Mouse (Mus musculus) C2C12 (cell line): ENCODE results near the gene Adcyap1r1. TPM values are rescaled to one million over a fixed set of nuclear protein-coding genes. Genes with fewer than 3 reads are reported as not detected.
A peak's percentile ranks its signal among the peaks of the same experiment; 100 is the strongest.

Experiments used
- H3K27me3 ChIP-seq: one replicate; pipeline ENCODE4 v1.6.1; 2011; ENCODE audit not compliant: control insufficient read depth, insufficient read depth, insufficient read length
- H3K36me3 ChIP-seq: one replicate; pipeline ENCODE4 v1.6.1; 2011; ENCODE audit not compliant: control insufficient read depth, insufficient read depth
- H3K4me3 ChIP-seq: one replicate; pipeline ENCODE4 v1.5.1; 2011; ENCODE audit warnings: mild to moderate bottlenecking, control low read depth; ENCODE audit not compliant: poor library complexity, insufficient read depth, severe bottlenecking
- H3K79me2 ChIP-seq: one replicate; pipeline ENCODE4 v1.6.1; 2011; ENCODE audit not compliant: control insufficient read depth, insufficient read depth
- H3K79me3 ChIP-seq: one replicate; pipeline ENCODE4 v1.6.1; 2011; ENCODE audit warnings: low read depth, control low read depth
- H3ac ChIP-seq: one replicate; pipeline ENCODE3; 2011; ENCODE audit warnings: low read depth; ENCODE audit not compliant: control insufficient read depth, insufficient read length
- CEBPB ChIP-seq: IDR thresholded peaks from one replicate; pipeline ENCODE4 v1.6.1; 2011; ENCODE audit warnings: low read depth, mild to moderate bottlenecking, control low read depth, moderate library complexity
- CTCF ChIP-seq: IDR thresholded peaks from one replicate; pipeline ENCODE4 v1.5.1; 2011; ENCODE audit not compliant: control insufficient read depth, insufficient read depth, insufficient read length
- FOSL1 ChIP-seq: IDR thresholded peaks from one replicate; pipeline ENCODE4 v1.8.0; 2011; ENCODE audit warnings: mild to moderate bottlenecking, low read length; ENCODE audit not compliant: poor library complexity, insufficient read depth, severe bottlenecking
- MAX ChIP-seq: IDR thresholded peaks from one replicate; pipeline ENCODE4 v1.6.1; 2011; ENCODE audit warnings: mild to moderate bottlenecking, control low read depth
- MYOD1 ChIP-seq: IDR thresholded peaks from one replicate; pipeline ENCODE4 v1.6.1; 2011; ENCODE audit warnings: low read depth; ENCODE audit not compliant: control insufficient read depth, insufficient read length
- MYOG ChIP-seq: IDR thresholded peaks from one replicate; pipeline ENCODE4 v1.6.1; 2011; ENCODE audit not compliant: control insufficient read depth, insufficient read length; ENCODE audit errors: extremely low read depth
- USF1 ChIP-seq: IDR thresholded peaks from one replicate; pipeline ENCODE4 v1.6.1; 2011; ENCODE audit warnings: low read depth, mild to moderate bottlenecking, control low read depth, moderate library complexity
- polyA plus RNA-seq: library from polyadenylated mRNA; unstranded; fragments of >200 nt; fragmentation: generic; extraction: Trizol; gene quantifications from one replicate; pipeline ENCODE4 v1.2.1, GENCODE M21; 2012; ENCODE audit warnings: missing spikeins

The Adcyap1r1 gene
- polyA plus RNA-seq, 1 experiment, result 0.01 TPM

- no peaks in the 10 kb centered on the region for H3K79me3 ChIP-seq
- no peaks in the 10 kb centered on the region for H3K79me2 ChIP-seq
- no peaks in the 10 kb centered on the region for H3K36me3 ChIP-seq
- H3ac ChIP-seq, result no peak overlapping the region
- H3K4me3 ChIP-seq, result no peak overlapping the region
- TF ChIP-seq USF1, result no peak
- TF ChIP-seq CTCF, result no peak
- TF ChIP-seq MYOG, result no peak
- TF ChIP-seq CEBPB, result no peak
- TF ChIP-seq FOSL1, result no peak
- no peak for TF ChIP-seq MYOD1
- no peak for TF ChIP-seq MAX
- H3K27me3 ChIP-seq, result peaks cover 4% of the 10 kb centered on the region
These were observed 35.9 kb downstream of the Adcyap1r1 start for GRCm38 (mm10) chr6:55487726-55488125.

GRCm38 (mm10) chr6:55496201-55496600, 44.4 kb downstream of the Adcyap1r1 start:
- no peaks in the 10 kb centered on the region for H3K79me2 ChIP-seq

GRCm38 (mm10) chr6:55498753-55499152, 47.0 kb downstream of the Adcyap1r1 start:
- H3K4me3 ChIP-seq, result no peak overlapping the region
- no peaks in the 10 kb centered on the region for H3K79me3 ChIP-seq
- H3K36me3 ChIP-seq, result no peaks in the 10 kb centered on the region
- peaks cover 6% of the 10 kb centered on the region for H3K27me3 ChIP-seq
- TF ChIP-seq USF1, result no peak
- no peak for TF ChIP-seq CTCF
- no peak for TF ChIP-seq FOSL1
- TF ChIP-seq MYOG, result no peak
- no peak for TF ChIP-seq MAX
- no peak for TF ChIP-seq MYOD1
- TF ChIP-seq CEBPB, result no peak
- no peaks in the 10 kb centered on the region for H3K79me2 ChIP-seq
- no peak overlapping the region for H3ac ChIP-seq

More at GRCm38 (mm10) chr6:55496201-55496600, 44.4 kb downstream of the Adcyap1r1 start:
- no peak overlapping the region for H3K4me3 ChIP-seq
- no peak for TF ChIP-seq FOSL1
- TF ChIP-seq CTCF, result no peak
- no peak for TF ChIP-seq MYOG
- TF ChIP-seq USF1, result no peak
- TF ChIP-seq CEBPB, result no peak
- no peak for TF ChIP-seq MYOD1
- TF ChIP-seq MAX, result no peak
- H3ac ChIP-seq, result no peak overlapping the region
- H3K27me3 ChIP-seq, result peaks cover 10% of the 10 kb centered on the region
- no peaks in the 10 kb centered on the region for H3K36me3 ChIP-seq
- H3K79me3 ChIP-seq, result no peaks in the 10 kb centered on the region

- no peak for TF ChIP-seq MYOG
- TF ChIP-seq MYOD1, result no peak
- TF ChIP-seq USF1, result no peak
- TF ChIP-seq MAX, result no peak
- no peak for TF ChIP-seq CEBPB
- TF ChIP-seq CTCF, result no peak
- TF ChIP-seq FOSL1, result no peak
These were observed 49.3 kb downstream of the Adcyap1r1 start for GRCm38 (mm10) chr6:55501061-55501460.

GRCm38 (mm10) chr6:55502309-55502708, 50.5 kb downstream of the Adcyap1r1 start:
- no peak for TF ChIP-seq CTCF
- Histone ChIP-seq H3K4me3 (no peak overlapping the region), H3K79me2 (no peaks in the 10 kb centered on the region), H3K27me3 (no peaks in the 10 kb centered on the region), H3ac (no peak overlapping the region), H3K36me3 (no peaks in the 10 kb centered on the region), H3K79me3 (no peaks in the 10 kb centered on the region)

More at GRCm38 (mm10) chr6:55501061-55501460, 49.3 kb downstream of the Adcyap1r1 start:
- Histone ChIP-seq H3K79me3 (no peaks in the 10 kb centered on the region), H3K79me2 (no peaks in the 10 kb centered on the region), H3K4me3 (no peak overlapping the region), H3ac (no peak overlapping the region), H3K36me3 (no peaks in the 10 kb centered on the region), H3K27me3 (peaks cover 6% of the 10 kb centered on the region)

- no peaks in the 10 kb centered on the region for H3K79me3 ChIP-seq
- H3K79me2 ChIP-seq, result no peaks in the 10 kb centered on the region
- no peak overlapping the region for H3ac ChIP-seq
- H3K4me3 ChIP-seq, result no peak overlapping the region
- no peaks in the 10 kb centered on the region for H3K36me3 ChIP-seq
- H3K27me3 ChIP-seq, result peaks cover 3% of the 10 kb centered on the region
- TF ChIP-seq MAX, result no peak
- peak; percentile 4 for TF ChIP-seq CTCF
- no peak for TF ChIP-seq CEBPB
These were observed 53.2 kb downstream of the Adcyap1r1 start for GRCm38 (mm10) chr6:55504797-55505488.
